Mouse (Mus musculus) forebrain, postnatal 0 days (tissue): ENCODE data around the gene Lpo. TPM values are rescaled to one million over a fixed set of nuclear protein-coding genes. Genes with fewer than 3 reads are reported as not detected.

Experiments
- ATAC-seq: fragments of 200-750 bp; cut with Nextera tagmentation; 2 replicates; pipeline ENCODE4 v1.8.0; 2017; ENCODE audit warnings: mild to moderate bottlenecking, moderate library complexity
- DNase-seq: peaks from one replicate; pipeline ENCODE4 v3.0.0-alpha.2; 2015
- H3K27ac ChIP-seq: fragments of 300-500 bp; sonication (generic); 2 replicates; pipeline ENCODE4 v1.5.1; 2014; ENCODE audit warnings: low read depth, mild to moderate bottlenecking, antibody characterized with exemption, low read length, moderate library complexity, mixed read lengths
- H3K27me3 ChIP-seq: fragments of 300-500 bp; sonication (generic); 2 replicates; pipeline ENCODE4 v1.6.1; 2014; ENCODE audit warnings: mild to moderate bottlenecking, low read length, mixed read lengths; ENCODE audit not compliant: insufficient read depth
- H3K36me3 ChIP-seq: fragments of 300-500 bp; sonication (generic); 2 replicates; pipeline ENCODE4 v1.6.1; 2014; ENCODE audit warnings: mild to moderate bottlenecking, moderate library complexity; ENCODE audit not compliant: insufficient read depth
- H3K4me1 ChIP-seq: fragments of 300-500 bp; sonication (generic); 2 replicates; pipeline ENCODE4 v1.6.1; 2014; ENCODE audit warnings: antibody characterized with exemption; ENCODE audit not compliant: insufficient read depth
- H3K4me2 ChIP-seq: fragments of 300-500 bp; sonication (generic); 2 replicates; pipeline ENCODE4 v1.6.1; 2014; ENCODE audit warnings: low read depth, mild to moderate bottlenecking, moderate library complexity
- H3K4me3 ChIP-seq: fragments of 300-500 bp; sonication (generic); 2 replicates; pipeline ENCODE4 v1.5.1; 2014; ENCODE audit warnings: low read depth, low read length, mixed read lengths
- H3K9ac ChIP-seq: fragments of 300-500 bp; sonication (generic); 2 replicates; pipeline ENCODE4 v1.6.1; 2014; ENCODE audit warnings: mild to moderate bottlenecking
- H3K9me3 ChIP-seq: fragments of 300-500 bp; sonication (generic); 2 replicates; pipeline ENCODE4 v1.6.1; 2016; ENCODE audit warnings: low read length
- CTCF ChIP-seq: sonication (generic); IDR thresholded peaks from 2 replicates; pipeline ENCODE4 v1.5.1; 2016; ENCODE audit warnings: antibody characterized with exemption, control low read depth, low read depth
- WGBS: fragments of 180-500 bp; shearing (Covaris S2); extraction: QIAGEN DNeasy Blood & Tissue Kit; methylation state at CpG from one replicate; pipeline ENCODE4 v1.1.7; 2014; 5-methylcytosine and 5-hydroxymethylcytosine counted together
- polyA plus RNA-seq: library from polyadenylated mRNA; unstranded; fragments of >200 nt; fragmentation: Nextera tagmentation; extraction: Ambion mirVana; gene quantifications from 2 replicates; pipeline ENCODE4 v1.2.1, GENCODE M21; 2015
- total RNA-seq: library from RNA; depleted of rRNA; stranded (reverse); fragments of >200 nt; gene quantifications from 2 replicates; pipeline ENCODE4 v1.2.3, GENCODE M21; 2014

Gene Lpo
- total and polyA plus RNA-seq, 2 experiments from 2014 or later: 1.1 to 1.3 TPM

GRCm38 (mm10) chr11:87807433-87807832 is 20.7 kb downstream of the Lpo start:
- H3K36me3 ChIP-seq: no peaks in the 10 kb centered on the region
- no peak overlapping the region for H3K4me3 ChIP-seq
- ATAC-seq (no peak), DNase-seq (no peak)
- no peak overlapping the region for H3K9ac ChIP-seq
- WGBS: 86% methylated on average over 6 of the region's 6 CpGs
- H3K9me3 ChIP-seq: no peaks in the 10 kb centered on the region
- H3K4me1 ChIP-seq: no peaks in the 10 kb centered on the region
- H3K27me3 ChIP-seq: no peaks in the 10 kb centered on the region
- no peak overlapping the region for H3K27ac ChIP-seq
- no peak for TF ChIP-seq CTCF
- no peak overlapping the region for H3K4me2 ChIP-seq

DNA sequence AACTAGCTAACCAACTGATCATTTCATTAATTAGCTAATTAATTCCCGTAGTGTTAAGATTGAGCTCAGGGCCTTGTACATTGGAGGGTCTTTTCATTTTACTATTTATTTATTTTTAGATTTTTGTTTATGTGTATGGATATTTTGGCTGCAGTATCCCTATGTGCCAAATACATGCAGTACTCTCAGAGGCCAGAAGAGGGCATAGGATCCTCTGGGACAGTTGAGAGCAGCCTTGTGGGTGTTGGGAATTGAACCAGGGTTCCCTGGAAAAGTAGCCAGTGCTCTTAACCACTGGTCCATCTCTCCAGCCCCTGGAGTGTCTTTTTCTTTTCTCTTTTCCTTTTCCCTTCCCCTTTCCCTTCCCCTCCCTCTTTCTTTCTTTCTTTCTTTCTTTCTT is 22.6 kb downstream of the Lpo start:
- Histone ChIP-seq H3K27ac (no peak overlapping the region), H3K9ac (no peak overlapping the region), H3K4me2 (no peak overlapping the region), H3K36me3 (no peaks in the 10 kb centered on the region), H3K4me3 (no peak overlapping the region), H3K9me3 (no peaks in the 10 kb centered on the region), H3K27me3 (no peaks in the 10 kb centered on the region), H3K4me1 (no peaks in the 10 kb centered on the region)
- TF ChIP-seq CTCF: peak; percentile 31; the same call in 1 of the 2 replicates
- WGBS: 65% methylated on average over 1 of the region's 1 CpGs
- no peak for DNase-seq
- ATAC-seq: no peak

DNA sequence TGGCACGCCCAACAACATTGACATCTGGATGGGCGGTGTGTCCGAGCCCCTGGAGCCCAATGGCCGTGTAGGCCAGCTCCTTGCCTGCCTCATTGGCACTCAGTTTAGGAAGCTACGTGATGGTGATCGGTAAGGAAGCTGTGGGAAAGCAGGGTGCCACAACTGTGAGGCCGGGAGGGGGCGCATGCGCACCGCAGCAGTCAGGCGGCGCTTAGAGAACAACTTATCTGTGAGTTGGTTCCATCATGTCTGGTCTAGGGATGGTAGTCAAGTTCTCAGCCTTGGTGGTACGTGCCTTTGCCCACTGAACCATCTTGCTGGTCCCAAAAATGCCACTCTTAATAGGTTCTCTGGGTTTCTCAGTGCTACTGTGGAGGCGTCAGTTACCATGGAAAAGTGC is 25.5 kb downstream of the Lpo start:
- no peak overlapping the region for H3K27ac ChIP-seq
- no peaks in the 10 kb centered on the region for H3K27me3 ChIP-seq
- H3K9me3 ChIP-seq: no peaks in the 10 kb centered on the region
- H3K9ac ChIP-seq: no peak overlapping the region
- peak; percentile 57 for TF ChIP-seq CTCF
- H3K4me1 ChIP-seq: no peaks in the 10 kb centered on the region
- DNase-seq: peak; percentile 41
- no peak overlapping the region for H3K4me3 ChIP-seq
- no peaks in the 10 kb centered on the region for H3K36me3 ChIP-seq
- no peak overlapping the region for H3K4me2 ChIP-seq
- WGBS: 58% methylated on average over 14 of the region's 14 CpGs
- ATAC-seq: no peak

DNA sequence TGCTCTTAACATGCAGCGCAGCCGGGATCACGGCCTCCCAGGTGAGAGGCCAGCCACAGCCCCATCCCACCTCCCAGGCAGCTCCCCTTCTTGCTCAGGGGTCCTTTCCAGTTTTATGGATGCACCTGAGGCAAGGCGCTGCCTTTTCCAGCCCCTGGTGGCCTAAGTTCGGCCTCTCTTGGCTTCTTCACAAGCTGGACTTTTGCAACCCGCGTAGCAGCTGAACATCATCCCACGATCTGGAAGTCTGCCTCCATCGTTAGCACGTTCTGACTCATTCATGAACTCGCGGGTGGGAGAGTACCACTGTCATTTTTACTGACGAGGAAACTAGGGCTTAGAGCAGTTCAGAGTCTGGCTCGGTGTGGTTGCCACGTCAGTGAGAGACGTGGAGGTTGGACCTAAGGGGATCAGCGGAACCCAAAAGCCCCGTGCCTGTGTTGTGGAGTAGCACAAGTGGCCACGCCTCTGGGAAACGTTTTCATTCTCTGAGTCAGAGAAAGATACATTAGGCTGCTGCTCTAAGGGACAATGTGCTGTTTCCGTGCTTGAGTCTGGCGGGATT is 26.3 kb downstream of the Lpo start:
- ATAC-seq (no peak), DNase-seq (no peak)
- H3K9me3 ChIP-seq: no peaks in the 10 kb centered on the region

DNA sequence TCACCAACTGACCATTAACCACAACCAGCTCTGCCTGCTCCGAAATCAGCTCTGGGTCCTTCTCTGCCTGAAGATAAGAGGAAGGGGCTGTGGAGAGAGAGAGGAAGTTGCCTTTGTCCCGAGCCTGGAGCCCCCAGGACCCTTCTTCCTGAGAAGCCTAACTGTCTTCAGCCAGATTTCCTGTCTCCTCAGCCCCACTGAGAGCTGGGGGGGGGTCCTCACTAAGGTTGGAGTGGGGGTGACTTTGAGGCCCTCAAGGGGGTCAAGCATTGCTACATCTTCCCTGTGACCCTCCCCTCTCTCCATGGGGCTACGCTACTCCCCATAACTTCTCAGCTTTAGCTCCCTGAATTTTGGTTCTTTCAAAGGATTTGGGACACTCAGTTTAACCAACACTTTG is 34.6 kb downstream of the Lpo start, which contains the start of gene Mpo:
Gene Mpo, plus strand, starts transcription at position 122 of the 400 bp plus-strand sequence.
- no peak within 1 kb of the TSS for H3K4me2 ChIP-seq
- H3K27me3 ChIP-seq: no peaks in the 10 kb centered on the region
- H3K4me3 ChIP-seq: no peak within 1 kb of the TSS
- DNase-seq: no peak
- H3K27ac ChIP-seq: no peak within 1 kb of the TSS
- H3K36me3 ChIP-seq: no peaks in the 10 kb centered on the region
- H3K4me1 ChIP-seq: peaks cover 3% of the 10 kb centered on the region; the same call in 1 of the 2 replicates
- H3K9ac ChIP-seq: no peak within 1 kb of the TSS
- WGBS: 69% methylated on average over 3 of the region's 3 CpGs
- ATAC-seq: no peak
- no peaks in the 10 kb centered on the region for H3K9me3 ChIP-seq
- TF ChIP-seq CTCF: no peak

More for the DNA sequence above, 26.3 kb downstream of the Lpo start:
- TF ChIP-seq CTCF: no peak
- H3K4me3 ChIP-seq: no peak overlapping the region
- H3K9ac ChIP-seq: no peak overlapping the region
- H3K27ac ChIP-seq: no peak overlapping the region
- WGBS: 72% methylated on average over 22 of the region's 22 CpGs
- no peaks in the 10 kb centered on the region for H3K27me3 ChIP-seq
- H3K4me2 ChIP-seq: no peak overlapping the region
- H3K36me3 ChIP-seq: no peaks in the 10 kb centered on the region
- peaks cover 3% of the 10 kb centered on the region; the same call in 1 of the 2 replicates for H3K4me1 ChIP-seq

GRCm38 (mm10) chr11:87790088-87790487 is 38.0 kb downstream of the Lpo start:
- H3K4me3 ChIP-seq: no peak overlapping the region
- DNase-seq (no peak), ATAC-seq (no peak)
- peaks cover 8% of the 10 kb centered on the region for H3K36me3 ChIP-seq
- no peak overlapping the region for H3K9ac ChIP-seq
- H3K4me1 ChIP-seq: no peaks in the 10 kb centered on the region
- no peaks in the 10 kb centered on the region for H3K27me3 ChIP-seq
- H3K4me2 ChIP-seq: no peak overlapping the region
- H3K9me3 ChIP-seq: no peaks in the 10 kb centered on the region
- 91% methylated on average over 6 of the region's 6 CpGs for WGBS
- H3K27ac ChIP-seq: no peak overlapping the region
- no peak for TF ChIP-seq CTCF

DNA sequence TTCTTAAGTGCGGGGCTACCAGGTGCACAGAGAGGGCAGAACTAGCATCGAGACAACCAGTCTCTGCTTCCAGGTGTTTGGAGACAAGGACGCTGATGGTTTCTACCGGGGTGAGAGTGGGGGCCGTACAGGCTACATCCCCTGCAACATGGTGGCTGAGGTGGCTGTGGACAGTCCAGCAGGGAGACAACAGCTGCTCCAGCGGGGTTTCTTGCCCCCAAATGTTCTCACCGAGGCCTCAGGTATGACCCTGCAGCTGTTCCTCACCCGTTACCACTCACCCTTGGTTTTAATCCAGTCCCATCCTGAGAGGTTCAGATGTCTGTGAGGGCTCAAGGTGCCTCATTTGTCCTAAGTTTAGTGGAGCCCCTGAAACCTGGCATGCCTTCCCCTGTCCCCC is 48.0 kb downstream of the Lpo start:
- Histone ChIP-seq H3K36me3 (peaks cover 43% of the 10 kb centered on the region), H3K9me3 (no peaks in the 10 kb centered on the region), H3K27me3 (no peaks in the 10 kb centered on the region), H3K4me3 (no peak overlapping the region), H3K4me1 (no peaks in the 10 kb centered on the region), H3K27ac (no peak overlapping the region), H3K4me2 (no peak overlapping the region), H3K9ac (no peak overlapping the region)
- ATAC-seq: no peak
- DNase-seq: no peak
- WGBS: 85% methylated on average over 8 of the region's 8 CpGs
- no peak for TF ChIP-seq CTCF
